ENCODE assay signal across 8 mouse cellular contexts in genomic region chr2:178691190-178691864, GRCm38 (mm10).
DNase-seq lines count a peak whose midpoint lies in the region; ATAC-seq and TF ChIP-seq lines count a peak whose summit lies in the region.

No protein-coding gene starts in this region.

- no peaks in the 10 kb centered on the region for H3K4me1 ChIP-seq in embryonic facial prominence, embryonic 11.5 days (ENCODE audit: control insufficient read depth, insufficient read depth, low read length)
- H3K4me1 ChIP-seq in lung, embryonic 14.5 days (ENCODE audit: insufficient read depth) = no peaks in the 10 kb centered on the region

- WGBS in embryonic facial prominence, embryonic 11.5 days = 71% methylated on average over 13 of the region's 13 CpGs
- WGBS in lung, embryonic 14.5 days = 46% methylated on average over 13 of the region's 13 CpGs

- no peaks in the 10 kb centered on the region for H3K36me3 ChIP-seq in embryonic facial prominence, embryonic 11.5 days (replicated peaks; ENCODE audit: control insufficient read depth, insufficient read depth, low read depth, low read length)
- no peaks in the 10 kb centered on the region for H3K36me3 ChIP-seq in lung, embryonic 14.5 days (ENCODE audit: insufficient read depth)

- DNase-seq in layer of hippocampus, adult 18-20 months (ENCODE audit: low spot score in 2 of 2) = peak; percentile 23 to 49
- no peak for DNase-seq in layer of hippocampus, adult 11-12 months (ENCODE audit: low spot score)
- DNase-seq in adrenal gland, postnatal 14 days = peak; percentile 51
- peak; percentile 29 for DNase-seq in embryonic facial prominence, embryonic 11.5 days (ENCODE audit: low spot score)
- DNase-seq in lung, embryonic 14.5 days = peak; percentile 48
- DNase-seq in gastrocnemius, postnatal 25 days = no peak
- no peak for DNase-seq in gastrocnemius, postnatal 36 days

- no peaks in the 10 kb centered on the region for H3K9me3 ChIP-seq in embryonic facial prominence, embryonic 11.5 days (replicated peaks; ENCODE audit: control insufficient read depth, low read length)
- no peaks in the 10 kb centered on the region for H3K9me3 ChIP-seq in lung, embryonic 14.5 days (ENCODE audit: low read depth, low read length)

- no peak overlapping the region for H3K4me3 ChIP-seq in embryonic facial prominence, embryonic 11.5 days (ENCODE audit: low read depth, low read length)
- H3K4me3 ChIP-seq in lung, embryonic 14.5 days (ENCODE audit: low read depth, low read length) = no peak overlapping the region

- intact Hi-C loops in gastrocnemius, postnatal 36 days (cut with DNase I) = no loop called here

- no peaks in the 10 kb centered on the region for H3K27me3 ChIP-seq in embryonic facial prominence, embryonic 11.5 days (ENCODE audit: control insufficient read depth, insufficient read depth, low read length)
- no peaks in the 10 kb centered on the region for H3K27me3 ChIP-seq in lung, embryonic 14.5 days (ENCODE audit: insufficient read depth, low read length)

- no peak for ATAC-seq in embryonic facial prominence, embryonic 11.5 days (replicated peaks; ENCODE audit: insufficient number of reproducible peaks, low FRiP score, low TSS enrichment, low read depth)
- peak; percentile 77 for ATAC-seq in lung, embryonic 14.5 days (ENCODE audit: insufficient read depth)
- no peak for ATAC-seq in megakaryocyte, adult 5-6 weeks (ENCODE audit: poor library complexity, severe bottlenecking)

- no peak overlapping the region for H3K9ac ChIP-seq in embryonic facial prominence, embryonic 11.5 days (replicated peaks; ENCODE audit: low read length)
- no peak overlapping the region for H3K9ac ChIP-seq in lung, embryonic 14.5 days

- H3K27ac ChIP-seq in embryonic facial prominence, embryonic 11.5 days (replicated peaks; ENCODE audit: low read depth, low read length) = no peak overlapping the region
- H3K27ac ChIP-seq in lung, embryonic 14.5 days (ENCODE audit: low read depth) = peak overlapping the region; percentile 16; the same call in 1 of the 2 replicates

- no peak overlapping the region for H3K4me2 ChIP-seq in embryonic facial prominence, embryonic 11.5 days (ENCODE audit: low read depth, low read length)
- H3K4me2 ChIP-seq in lung, embryonic 14.5 days = no peak overlapping the region

- no peak for TF ChIP-seq CTCF in lung, embryonic 14.5 days (IDR thresholded peaks at IDR 0.05; ENCODE audit: low read depth)

Comparison
In these comparisons a context has a peak if more than half of its experiments do, and no peak if none do; other contexts are left out.
1. DNase-seq: peak in layer of hippocampus, adult 18-20 months (2 of 2), adrenal gland, postnatal 14 days (single experiment), embryonic facial prominence, embryonic 11.5 days (single experiment) and lung, embryonic 14.5 days (single experiment); none in layer of hippocampus, adult 11-12 months (single experiment), gastrocnemius, postnatal 25 days (single experiment) and gastrocnemius, postnatal 36 days (0 of 2).